Mouse (Mus musculus) ovary, postnatal 14 days (tissue): ENCODE results near the gene Otub1.

Experiments used
- DNase-seq: peaks from one replicate; pipeline ENCODE4 v3.0.0; 2022; ENCODE audit warnings: low spot score

Gene Otub1

GRCm38 (mm10) chr19:7205753-7206736, at the start of gene Otub1:
Gene Otub1, minus strand, starts transcription at chr19:7206316.
- DNase-seq, result peak; percentile 87

GRCm38 (mm10) chr19:7246021-7246420, 39.9 kb upstream of the Otub1 start:
- DNase-seq, result no peak

DNA sequence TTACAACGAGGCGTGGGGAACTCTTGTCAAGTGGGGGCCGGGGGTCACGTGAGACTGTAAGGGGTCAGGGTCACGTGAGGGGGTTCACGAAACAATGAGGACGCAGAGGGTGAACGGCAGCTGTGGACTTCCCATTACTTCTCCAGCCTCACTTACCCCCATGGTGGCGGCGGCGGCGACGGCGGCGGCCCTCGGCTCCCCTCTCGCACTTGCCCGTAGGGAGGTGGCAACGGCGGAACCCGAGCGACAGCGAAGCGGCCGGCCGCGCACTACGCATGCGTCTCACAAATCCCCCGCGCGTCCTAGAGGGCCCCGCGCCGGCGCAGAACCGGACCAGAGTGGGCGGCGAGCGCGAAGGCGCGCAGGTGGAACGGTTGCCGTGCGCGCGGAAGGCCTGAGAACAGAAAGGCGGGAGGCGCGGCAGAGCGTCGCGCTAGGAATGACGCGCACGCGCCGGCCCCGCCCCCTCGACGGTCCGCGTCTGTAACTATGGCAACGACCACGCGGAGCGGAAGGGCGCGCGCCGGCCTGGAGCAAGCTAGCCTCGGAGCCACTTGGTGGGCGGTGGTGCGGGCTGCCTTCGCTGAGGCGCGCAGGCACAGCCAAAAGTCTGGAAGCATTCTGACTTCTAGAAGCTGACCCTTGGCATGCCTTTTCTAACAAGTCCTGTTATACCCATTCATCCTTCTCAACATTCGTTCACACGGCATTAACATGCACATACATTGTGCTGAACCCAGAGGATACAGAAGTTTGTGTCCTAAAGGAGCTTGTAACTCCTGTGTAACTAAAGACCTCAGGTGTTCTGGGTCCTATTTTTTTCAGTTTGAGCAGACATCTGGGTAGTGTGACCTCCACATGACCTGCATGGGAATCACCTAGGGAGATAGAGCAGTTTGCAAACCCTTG, 34.9 kb upstream of the Otub1 start, which contains the start of gene Naa40:
Gene Naa40 (minus strand): TSS at position 402 of the 909 bp plus-strand sequence.
- DNase-seq, result peak; percentile 91

DNA sequence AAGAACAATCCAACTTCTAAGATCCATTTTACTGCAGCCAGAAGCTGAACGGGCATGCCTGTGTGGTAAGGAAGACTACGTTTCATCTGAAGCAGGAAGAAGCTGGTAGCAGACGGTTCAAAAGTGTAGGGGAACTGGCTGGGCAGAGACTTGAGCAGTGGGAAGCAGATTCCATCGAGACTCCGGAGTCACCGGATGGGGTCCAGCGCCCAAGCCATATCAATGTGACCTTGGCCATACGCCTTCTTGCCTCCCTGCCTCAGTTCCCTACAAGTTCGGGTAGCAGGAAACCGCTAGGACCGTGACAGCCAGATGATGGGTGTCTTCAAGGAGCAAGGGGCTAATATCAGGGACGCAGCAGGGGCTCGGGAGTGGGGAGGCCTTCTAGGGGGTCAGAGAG, 34.2 kb upstream of the Otub1 start:
- no peak for DNase-seq

DNA sequence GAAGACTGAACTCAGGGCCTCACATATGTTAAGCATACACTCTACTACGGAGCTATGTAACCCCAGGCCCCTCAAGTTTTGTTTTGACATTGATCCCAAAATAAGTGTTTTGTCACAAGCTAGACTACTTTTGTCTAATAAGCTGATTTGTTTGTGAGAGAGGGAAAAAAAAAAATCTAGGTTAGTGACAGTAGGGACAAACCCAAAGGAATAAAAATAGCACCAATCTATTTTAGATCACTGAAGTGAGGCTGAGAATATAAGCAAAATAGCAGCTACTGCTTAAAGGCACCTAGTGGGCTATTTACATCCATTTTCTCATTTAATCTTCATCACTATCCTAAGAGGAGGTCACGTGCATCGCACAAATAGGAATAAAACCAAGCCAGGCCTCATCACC, 33.5 kb upstream of the Otub1 start:
- no peak for DNase-seq

DNA sequence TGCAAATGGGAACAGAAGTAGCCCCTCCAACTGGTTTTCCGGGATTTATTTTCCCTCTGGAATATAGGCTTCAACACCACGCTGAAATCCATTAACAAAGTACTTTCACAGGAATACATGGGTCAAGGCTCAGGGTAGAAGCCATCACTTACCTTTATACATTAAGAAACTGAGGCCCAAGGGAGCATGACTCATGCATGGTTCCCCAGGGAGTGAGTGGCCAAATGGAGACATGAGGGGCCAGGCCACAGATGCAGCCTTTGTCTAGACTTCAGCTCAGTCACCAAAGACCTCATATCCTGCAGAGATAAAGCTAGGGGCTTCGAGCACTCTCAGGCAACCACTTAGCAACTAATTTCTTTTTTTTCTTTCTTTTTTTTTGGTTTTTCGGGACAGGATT, 30.6 kb upstream of the Otub1 start:
- no peak for DNase-seq

- no peak for DNase-seq
Measured at GRCm38 (mm10) chr19:7236011-7236410, 29.9 kb upstream of the Otub1 start.

DNA sequence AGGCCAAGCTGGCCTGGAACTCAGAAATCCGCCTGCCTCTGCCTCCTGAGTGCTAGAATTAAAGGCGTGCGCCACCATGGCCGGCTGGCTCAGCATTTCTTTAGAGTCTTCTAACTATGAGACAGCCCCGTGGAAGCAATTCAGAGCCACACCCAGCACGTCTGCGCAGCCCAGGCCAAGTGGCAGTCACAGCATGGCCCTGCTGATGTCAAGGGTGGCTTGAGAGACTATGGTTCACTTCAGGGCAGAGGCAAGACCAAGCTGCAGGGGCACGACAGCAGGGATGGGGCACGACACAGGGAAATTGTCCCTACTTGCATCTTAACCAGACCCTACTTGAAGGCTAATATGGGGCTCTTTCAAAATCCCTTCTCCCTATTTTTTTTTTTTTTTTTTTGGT, 29.3 kb upstream of the Otub1 start:
- no peak for DNase-seq

GRCm38 (mm10) chr19:7234537-7235221, 28.6 kb upstream of the Otub1 start:
- peak; percentile 75 for DNase-seq

DNA sequence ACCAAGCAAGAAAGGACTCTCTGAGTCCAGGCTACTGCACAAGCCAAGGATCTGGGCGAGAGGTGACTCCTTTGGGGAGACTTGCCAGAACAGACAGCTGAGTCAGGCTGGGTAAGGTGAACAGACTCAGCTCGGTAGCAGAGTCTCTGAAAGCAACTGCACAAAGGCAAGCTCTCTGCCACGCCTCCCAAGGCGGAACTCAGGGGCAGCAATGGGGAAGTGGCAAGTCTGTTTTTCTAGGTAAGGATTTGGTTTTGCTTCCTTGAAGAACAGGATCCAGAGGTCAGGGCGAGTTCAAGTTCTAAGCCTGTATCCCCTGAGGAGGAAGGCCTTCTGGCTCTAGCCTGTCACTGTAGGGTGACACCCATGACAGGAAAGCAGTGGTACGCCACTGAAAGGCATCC, 20.4 kb upstream of the Otub1 start:
- no peak for DNase-seq

- DNase-seq, result no peak
Measured at GRCm38 (mm10) chr19:7225096-7225690, 19.1 kb upstream of the Otub1 start.

DNA sequence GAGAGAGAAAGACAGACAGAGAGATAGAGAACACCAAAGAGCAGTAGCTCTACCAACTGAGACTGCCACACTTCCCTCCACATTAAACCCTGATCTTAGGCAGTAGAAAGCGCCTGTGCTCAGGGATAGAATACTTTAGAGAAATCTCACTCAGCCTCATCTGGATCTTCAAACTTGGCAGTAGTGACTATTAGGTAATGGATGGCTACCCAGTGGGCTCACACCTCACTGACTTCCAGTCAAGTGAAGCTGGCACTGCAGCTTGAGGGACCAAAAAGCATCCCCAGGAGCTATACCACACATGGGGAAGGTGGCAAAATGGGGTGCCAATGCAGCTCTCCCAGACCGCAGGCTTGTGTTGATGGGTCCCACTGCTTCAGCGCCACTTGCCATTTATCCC, 18.1 kb upstream of the Otub1 start:
- no peak for DNase-seq

DNA sequence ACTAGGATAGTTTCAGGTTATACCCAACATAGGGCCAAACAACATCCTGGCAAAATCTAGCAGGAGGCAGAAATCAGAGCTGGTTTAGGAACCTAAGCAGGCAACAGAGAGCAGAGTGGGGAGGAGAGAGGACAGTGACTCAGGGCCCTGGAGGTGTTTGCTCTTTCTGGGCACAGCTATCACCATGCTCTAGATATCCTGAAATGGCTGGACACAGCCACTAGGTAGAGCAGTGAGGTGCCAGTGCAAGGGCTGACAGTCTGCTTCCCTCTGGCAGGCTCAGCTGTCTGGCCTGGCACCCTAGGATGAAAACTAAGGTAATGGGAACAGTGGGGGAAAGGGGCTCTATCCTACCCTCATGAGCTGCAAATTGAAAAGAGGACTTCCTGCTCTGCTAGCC, 17.4 kb upstream of the Otub1 start:
- no peak for DNase-seq

DNA sequence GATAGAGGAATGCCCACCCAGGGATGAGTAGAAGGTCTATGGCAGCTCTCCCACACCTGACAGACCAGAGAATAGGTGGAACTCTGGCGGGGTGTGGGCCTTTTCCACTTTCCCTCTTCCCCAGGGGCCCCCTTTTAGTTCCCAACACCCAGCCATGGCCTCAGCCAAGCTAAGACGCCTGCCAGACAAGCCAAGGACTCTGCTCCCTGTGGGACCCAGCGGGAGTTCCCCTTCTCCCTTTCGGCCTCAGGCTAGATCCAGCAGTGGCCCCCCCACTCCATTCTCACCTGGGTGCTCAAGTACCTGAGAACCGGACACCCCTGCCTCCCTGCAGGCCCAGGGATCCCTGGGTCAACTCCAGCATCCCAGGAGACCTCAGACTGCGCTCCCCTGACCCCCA, 16.1 kb upstream of the Otub1 start:
- DNase-seq, result no peak

DNA sequence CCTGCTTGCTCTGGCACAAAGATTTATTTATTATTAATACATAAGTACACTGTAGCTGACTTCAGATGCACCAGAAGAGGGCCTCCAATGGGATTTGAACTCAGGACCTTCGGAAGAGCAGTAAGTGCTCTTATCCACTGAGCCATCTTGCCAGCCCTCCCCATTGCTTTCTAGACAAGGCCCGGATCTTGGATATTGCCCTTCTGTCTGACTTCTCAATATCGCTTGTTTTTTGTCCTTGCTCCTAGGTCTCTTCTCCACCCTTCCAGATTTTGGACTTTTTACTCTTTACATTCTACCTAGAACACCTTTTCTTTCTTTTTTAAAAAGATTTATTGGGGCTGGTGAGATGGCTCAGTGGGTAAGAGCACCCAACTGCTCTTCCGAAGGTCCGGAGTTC, 12.6 kb upstream of the Otub1 start:
- no peak for DNase-seq

DNA sequence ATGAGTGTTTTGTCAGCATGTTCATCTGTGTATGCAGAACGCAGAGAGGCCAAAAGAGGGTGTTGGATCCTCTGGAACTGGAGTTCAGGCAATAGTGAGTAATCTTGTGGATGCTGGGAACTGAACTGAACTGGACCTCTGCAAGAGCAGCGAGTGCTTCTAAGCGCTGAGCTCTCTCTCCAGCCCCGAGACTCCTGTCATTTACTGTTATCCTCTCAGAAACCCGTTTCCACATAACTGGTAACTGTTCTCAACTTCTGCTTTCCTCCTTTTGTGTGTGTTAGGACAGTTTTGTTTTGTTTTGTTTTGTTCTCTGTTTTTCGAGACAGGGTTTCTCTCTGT, 11.8 kb upstream of the Otub1 start:
- DNase-seq, result no peak

DNA sequence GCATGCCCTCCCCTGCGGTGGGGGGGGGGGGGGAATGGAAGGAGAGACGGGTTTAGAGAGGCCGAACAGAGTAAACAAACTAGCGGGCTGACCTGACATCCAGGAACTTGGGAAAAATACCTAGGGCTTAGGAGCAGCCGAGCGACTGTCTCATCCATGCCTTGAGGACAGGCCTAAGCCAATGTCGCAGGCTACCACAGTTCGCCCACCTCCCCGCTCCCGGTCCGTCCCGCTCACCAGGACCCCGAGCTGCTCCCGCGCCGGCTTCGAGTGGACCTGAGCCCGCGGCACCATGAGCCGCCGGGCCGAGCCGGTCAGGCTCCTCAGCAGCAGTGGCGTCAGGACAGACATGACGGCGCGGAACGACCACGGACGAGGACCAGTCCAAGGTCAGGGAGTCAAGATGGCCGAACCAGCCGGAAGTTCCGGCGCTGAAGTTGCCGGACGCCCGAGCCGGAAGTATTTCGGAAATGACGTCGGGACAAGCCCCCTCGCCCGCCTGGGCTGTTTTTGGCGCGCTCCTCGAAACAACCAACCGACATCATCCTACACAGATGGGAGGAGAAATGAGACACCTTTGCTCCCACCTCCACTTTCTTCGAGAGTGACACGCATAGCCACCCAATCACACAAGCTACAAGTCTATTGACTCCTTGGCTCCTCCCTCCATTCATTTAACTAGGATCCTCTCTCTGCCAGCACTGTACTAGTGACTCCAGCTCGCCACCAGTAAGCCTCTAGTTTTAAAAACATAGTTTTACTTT, 11.2 kb upstream of the Otub1 start, which contains the start of gene Cox8a:
Gene Cox8a (minus strand): TSS at position 455 of the 764 bp plus-strand sequence.
- DNase-seq, result peak; percentile 92

- DNase-seq, result no peak
Measured at GRCm38 (mm10) chr19:7214484-7214883, 8.4 kb upstream of the Otub1 start.

- DNase-seq, result no peak
Measured at GRCm38 (mm10) chr19:7213010-7213409, 6.9 kb upstream of the Otub1 start.

DNA sequence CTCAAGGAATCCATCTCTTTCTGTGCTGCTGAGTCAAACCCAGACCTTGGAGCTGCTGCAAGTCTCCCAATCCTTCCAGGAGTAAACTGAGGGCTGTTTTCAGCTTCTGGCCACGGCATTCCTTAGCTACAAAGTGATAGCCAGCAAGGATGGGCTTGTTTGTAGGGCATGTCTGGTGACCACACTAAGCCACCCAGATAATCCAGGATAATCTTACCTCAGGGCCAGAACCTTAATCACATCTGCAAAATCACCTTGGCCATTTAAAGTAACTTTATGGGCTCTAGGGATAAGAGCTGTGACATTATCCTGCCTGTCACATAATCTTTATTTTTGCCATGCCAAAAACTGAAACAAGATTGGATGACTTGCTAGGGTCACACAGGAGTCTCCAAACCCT, 6.1 kb upstream of the Otub1 start:
- DNase-seq, result no peak
